Mouse (Mus musculus): ENCODE measurements around the gene Dab1. TPM values are rescaled to one million over a fixed set of nuclear protein-coding genes. Genes with fewer than 3 reads are reported as not detected.

Dab1 gene
- polyA plus RNA-seq, 1 experiment from 2014 or later = 114 TPM

DNA sequence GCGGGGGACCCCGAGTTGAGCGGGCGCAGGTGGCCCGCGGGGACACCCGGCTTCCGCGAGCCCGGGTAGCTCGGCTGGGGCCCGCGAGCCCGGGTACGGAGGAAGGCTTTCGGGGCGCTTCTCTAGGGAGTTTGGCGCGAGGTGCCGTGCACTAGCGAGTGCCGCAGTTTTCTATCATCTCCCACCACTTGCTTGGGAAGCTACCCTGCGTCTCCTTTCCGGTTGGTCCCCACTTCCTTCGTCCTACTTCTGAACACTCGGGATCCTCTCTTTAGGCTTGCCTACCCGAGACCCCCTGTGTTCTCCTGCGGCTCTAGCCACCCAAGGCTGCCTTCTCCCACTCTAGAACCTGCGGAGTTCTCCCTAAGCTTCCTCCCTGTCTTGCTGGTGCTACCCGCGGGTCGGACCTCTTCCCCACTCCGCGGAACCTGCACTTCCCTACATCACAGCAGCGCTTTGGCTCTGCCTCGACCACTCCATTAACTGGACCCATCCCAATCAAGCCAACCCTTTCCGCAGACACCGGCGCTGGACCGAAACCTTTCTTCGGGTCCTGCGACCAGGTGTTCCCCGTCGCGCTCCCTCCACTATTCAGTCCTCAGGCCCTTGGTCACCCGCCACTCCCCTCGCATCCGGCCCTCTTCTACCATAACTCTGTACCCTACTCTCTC, 748.7 kb downstream of the Dab1 start:
- peak overlapping the region; percentile 81 for H3K4me2 ChIP-seq (replicated peaks)
- H3K4me1 ChIP-seq (replicated peaks) = peaks cover 27% of the 10 kb centered on the region
- H3K27ac ChIP-seq = peak overlapping the region; percentile 95
- under 1% methylated on average over 48 of the region's 48 CpGs for WGBS
- peaks cover 11% of the 10 kb centered on the region; the same call in 1 of the 2 replicates for H3K27me3 ChIP-seq
- no peaks in the 10 kb centered on the region for H3K9me3 ChIP-seq
- H3K9ac ChIP-seq (replicated peaks) = peak overlapping the region; percentile 91
- peak overlapping the region; percentile 79 for H3K4me3 ChIP-seq (replicated peaks)
- peak; percentile 27 for ATAC-seq
- no peaks in the 10 kb centered on the region for H3K36me3 ChIP-seq

DNA sequence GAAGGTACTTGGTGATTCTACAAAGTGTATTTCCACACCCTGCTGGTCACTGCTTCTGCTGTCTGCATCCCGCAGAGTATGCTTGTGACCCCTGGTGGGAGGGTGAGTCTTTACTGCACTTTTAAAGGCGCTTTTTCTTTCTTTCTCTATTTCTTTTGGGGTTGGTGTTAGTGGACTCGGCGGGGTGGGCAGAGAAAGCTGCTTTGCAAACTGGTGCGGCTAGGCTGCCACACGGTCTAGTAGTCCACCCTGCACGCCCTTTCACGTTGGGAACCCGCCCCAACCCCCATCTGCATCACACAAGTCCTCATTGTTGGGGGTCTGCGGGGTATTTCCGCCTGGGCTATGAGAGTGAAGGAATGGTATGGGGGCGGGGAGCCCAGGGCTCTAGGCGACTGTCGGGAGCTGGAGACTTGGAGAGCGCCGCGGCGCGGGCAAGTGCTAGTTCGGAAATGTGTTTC, 749.4 kb downstream of the Dab1 start:
- peak overlapping the region; percentile 81 for H3K4me2 ChIP-seq (replicated peaks)
- no peaks in the 10 kb centered on the region for H3K9me3 ChIP-seq
- peaks cover 27% of the 10 kb centered on the region for H3K4me1 ChIP-seq (replicated peaks)
- peak overlapping the region; percentile 79 for H3K4me3 ChIP-seq (replicated peaks)
- WGBS = 0% methylated on average over 20 of the region's 20 CpGs
- peak; percentile 68 for ATAC-seq
- no peaks in the 10 kb centered on the region for H3K36me3 ChIP-seq
- peak overlapping the region; percentile 95 for H3K27ac ChIP-seq
- H3K9ac ChIP-seq (replicated peaks) = peak overlapping the region; percentile 91
- H3K27me3 ChIP-seq = peaks cover 11% of the 10 kb centered on the region; the same call in 1 of the 2 replicates

DNA sequence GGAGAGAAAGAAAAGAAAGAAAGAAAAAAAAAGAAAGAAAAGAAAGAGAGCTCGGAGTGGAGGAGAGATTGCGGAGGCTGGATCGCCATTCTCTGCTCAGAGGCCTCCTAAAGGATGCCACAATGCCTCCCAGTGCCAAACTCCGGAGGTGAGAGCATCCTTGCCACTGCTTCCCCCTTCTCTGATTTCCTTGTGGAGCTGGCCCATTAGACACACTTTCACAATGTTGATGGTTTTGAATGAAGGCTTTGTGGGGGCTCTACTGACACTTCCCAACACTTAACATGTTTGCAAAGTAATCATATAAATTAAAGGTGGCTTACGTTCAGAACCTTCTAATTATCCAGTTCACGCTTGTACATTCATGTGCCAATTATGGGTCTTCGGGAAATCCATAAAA, 749.9 kb downstream of the Dab1 start:
- H3K27me3 ChIP-seq = peaks cover 11% of the 10 kb centered on the region; the same call in 1 of the 2 replicates
- peak overlapping the region; percentile 95 for H3K27ac ChIP-seq
- peak overlapping the region; percentile 81 for H3K4me2 ChIP-seq (replicated peaks)
- no peaks in the 10 kb centered on the region for H3K36me3 ChIP-seq
- H3K4me1 ChIP-seq (replicated peaks) = peaks cover 27% of the 10 kb centered on the region
- H3K4me3 ChIP-seq (replicated peaks) = peak overlapping the region; percentile 79
- H3K9me3 ChIP-seq = no peaks in the 10 kb centered on the region
- WGBS = 9% methylated on average over 7 of the region's 7 CpGs
- H3K9ac ChIP-seq (replicated peaks) = peak overlapping the region; percentile 91
- ATAC-seq = no peak

DNA sequence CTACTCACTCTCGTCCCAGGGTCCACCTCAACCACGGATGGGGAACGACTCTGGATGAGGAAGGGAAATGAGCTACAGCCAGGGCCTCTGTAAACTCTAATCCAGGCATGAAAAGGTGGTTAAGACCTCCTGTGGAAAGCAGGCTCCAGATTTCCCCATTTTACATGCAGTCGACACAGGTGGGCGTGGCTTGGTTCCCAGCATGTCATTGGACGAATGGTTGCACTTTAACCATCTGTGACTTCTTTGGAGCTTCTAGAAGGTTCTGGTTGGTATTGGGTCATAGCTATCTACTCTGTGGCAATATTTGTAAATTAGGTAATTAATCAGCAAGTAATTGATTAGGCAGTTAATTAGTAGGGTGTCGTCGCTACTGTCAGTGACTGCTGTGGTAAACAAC, 752.0 kb downstream of the Dab1 start:
- no peaks in the 10 kb centered on the region for H3K9me3 ChIP-seq
- no peak for ATAC-seq
- WGBS = 80% methylated on average over 8 of the region's 8 CpGs

DNA sequence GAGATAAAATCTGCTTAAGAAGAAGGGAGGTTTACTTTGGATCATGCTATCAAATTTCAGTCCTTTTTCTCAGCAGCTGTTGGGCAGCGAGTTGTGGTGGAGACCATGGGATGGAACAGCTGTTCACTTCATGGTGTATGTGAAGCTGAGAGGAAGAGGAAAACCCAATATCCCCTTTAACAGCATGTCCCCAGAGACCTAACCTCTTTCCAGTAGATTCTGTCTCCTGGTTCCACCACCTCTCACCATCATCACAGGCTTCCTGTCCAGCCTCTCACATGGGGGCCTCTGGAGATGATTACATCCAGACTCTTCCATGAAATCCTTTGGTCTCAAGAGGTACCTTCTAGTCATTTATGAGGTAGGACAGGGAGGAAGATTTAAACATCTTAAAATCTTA, 755.0 kb downstream of the Dab1 start:
- no peak overlapping the region for H3K4me2 ChIP-seq (replicated peaks)
- 82% methylated on average over 1 of the region's 1 CpGs for WGBS
- H3K9me3 ChIP-seq = no peaks in the 10 kb centered on the region
- H3K9ac ChIP-seq (replicated peaks) = no peak overlapping the region
- no peaks in the 10 kb centered on the region for H3K36me3 ChIP-seq
- H3K4me3 ChIP-seq (replicated peaks) = no peak overlapping the region
- ATAC-seq = no peak
- no peak overlapping the region for H3K27ac ChIP-seq
- no peaks in the 10 kb centered on the region for H3K27me3 ChIP-seq
- H3K4me1 ChIP-seq (replicated peaks) = peaks cover 10% of the 10 kb centered on the region

More for the DNA sequence above, 752.0 kb downstream of the Dab1 start:
- no peaks in the 10 kb centered on the region for H3K27me3 ChIP-seq
- no peaks in the 10 kb centered on the region for H3K36me3 ChIP-seq
- H3K9ac ChIP-seq (replicated peaks) = no peak overlapping the region
- no peak overlapping the region for H3K27ac ChIP-seq
- peaks cover 27% of the 10 kb centered on the region for H3K4me1 ChIP-seq (replicated peaks)
- no peak overlapping the region for H3K4me3 ChIP-seq (replicated peaks)
- H3K4me2 ChIP-seq (replicated peaks) = no peak overlapping the region

DNA sequence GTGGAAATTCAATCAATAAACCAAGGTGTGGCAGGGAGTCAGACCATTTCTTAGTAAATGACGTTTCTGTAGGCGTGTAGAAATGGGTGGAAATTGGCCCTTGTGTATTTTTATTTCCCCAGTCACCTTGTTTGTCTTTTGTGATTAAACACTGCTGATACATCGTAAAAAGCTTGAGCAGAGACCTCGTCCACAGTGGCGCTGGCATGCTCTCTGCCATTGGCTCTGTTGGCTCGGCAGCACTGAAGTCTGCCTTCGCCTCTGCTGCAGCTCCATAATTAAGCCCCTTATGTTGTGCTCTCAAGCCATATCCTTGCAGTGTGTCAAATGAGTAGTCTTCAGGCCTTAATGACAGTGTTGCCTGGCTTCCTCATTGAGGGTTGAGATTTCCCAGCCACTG, 765.5 kb downstream of the Dab1 start:
- Histone ChIP-seq H3K4me3 (replicated peaks) (no peak overlapping the region), H3K4me2 (replicated peaks) (no peak overlapping the region), H3K9ac (replicated peaks) (no peak overlapping the region), H3K4me1 (replicated peaks) (peaks cover 24% of the 10 kb centered on the region), H3K27ac (peak overlapping the region; percentile 5; the same call in 1 of the 2 replicates), H3K27me3 (no peaks in the 10 kb centered on the region), H3K36me3 (0 out of 2 replicates have a peak, but pooled peaks cover 7% of the 10 kb centered on the region), H3K9me3 (no peaks in the 10 kb centered on the region)
- WGBS = 46% methylated on average over 7 of the region's 7 CpGs
- ATAC-seq = no peak

DNA sequence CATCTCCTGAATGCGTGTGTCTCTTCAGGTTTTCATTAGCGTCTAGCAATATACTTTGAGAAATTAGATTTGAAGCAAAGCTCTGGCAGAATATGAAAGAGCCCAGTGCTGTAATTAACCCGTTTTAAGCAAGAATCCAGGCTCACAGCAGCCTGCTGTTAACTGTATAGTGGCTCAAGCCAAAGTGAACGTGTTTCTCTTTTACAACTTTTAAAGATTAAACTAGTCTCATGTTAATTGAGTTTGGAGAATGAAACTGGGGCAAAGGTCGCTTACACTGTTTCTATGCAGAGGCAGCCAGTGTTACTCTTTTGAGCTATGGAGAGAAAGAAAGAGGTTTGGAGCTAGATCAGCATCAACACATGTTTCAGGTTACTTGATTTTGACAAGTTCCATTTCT, 766.1 kb downstream of the Dab1 start:
- Histone ChIP-seq H3K9ac (replicated peaks) (no peak overlapping the region), H3K4me2 (replicated peaks) (no peak overlapping the region), H3K27me3 (no peaks in the 10 kb centered on the region), H3K9me3 (no peaks in the 10 kb centered on the region), H3K4me1 (replicated peaks) (peaks cover 24% of the 10 kb centered on the region), H3K4me3 (replicated peaks) (no peak overlapping the region), H3K27ac (no peak overlapping the region), H3K36me3 (0 out of 2 replicates have a peak, but pooled peaks cover 7% of the 10 kb centered on the region)
- 26% methylated on average over 5 of the region's 5 CpGs for WGBS
- ATAC-seq = no peak

DNA sequence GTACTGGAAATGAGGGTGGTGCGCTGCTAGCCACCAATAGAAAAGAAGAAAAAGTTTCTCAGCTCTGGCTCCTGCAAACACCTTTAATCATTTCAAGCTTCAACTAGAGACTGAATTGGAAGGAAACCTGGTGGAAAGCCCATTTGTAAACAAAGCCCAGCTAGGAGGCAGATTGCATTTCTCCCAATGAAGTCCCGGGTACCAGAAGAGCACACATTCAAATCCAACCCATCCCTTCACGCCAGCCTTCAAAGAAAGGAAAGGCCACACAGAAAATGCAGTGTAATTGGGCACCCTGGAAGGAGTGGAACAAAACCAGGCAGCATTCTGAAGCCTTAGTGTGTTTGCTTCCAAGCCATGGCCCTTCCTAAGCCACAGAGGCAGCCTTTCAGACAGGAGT, 776.4 kb downstream of the Dab1 start:
- H3K27me3 ChIP-seq = no peaks in the 10 kb centered on the region
- 63% methylated on average over 3 of the region's 3 CpGs for WGBS
- no peak overlapping the region for H3K4me2 ChIP-seq (replicated peaks)
- no peak overlapping the region for H3K9ac ChIP-seq (replicated peaks)
- no peak overlapping the region for H3K27ac ChIP-seq
- ATAC-seq = no peak
- no peaks in the 10 kb centered on the region for H3K9me3 ChIP-seq
- H3K4me3 ChIP-seq (replicated peaks) = no peak overlapping the region
- peaks cover 23% of the 10 kb centered on the region for H3K4me1 ChIP-seq (replicated peaks)
- no peaks in the 10 kb centered on the region for H3K36me3 ChIP-seq

DNA sequence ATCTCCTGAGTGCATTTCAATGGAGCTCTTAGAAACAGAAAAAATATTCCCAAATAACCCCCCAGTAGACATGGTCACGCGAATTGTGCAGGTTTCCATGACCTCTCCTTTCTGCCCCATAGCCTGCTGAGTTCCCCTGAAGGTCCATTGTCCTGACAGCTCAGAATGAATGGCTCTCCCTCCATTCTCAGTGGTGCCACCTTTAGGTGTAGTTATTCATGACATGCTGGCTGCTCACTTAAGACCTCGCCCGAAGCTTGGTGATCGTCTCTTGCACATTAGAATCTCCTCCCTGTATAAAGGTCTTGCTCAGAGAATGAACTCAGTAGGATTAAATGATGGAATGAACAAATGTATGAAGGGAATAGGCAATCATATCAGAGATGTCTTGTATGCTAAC, 776.9 kb downstream of the Dab1 start:
- Histone ChIP-seq H3K36me3 (no peaks in the 10 kb centered on the region), H3K9ac (replicated peaks) (no peak overlapping the region), H3K9me3 (no peaks in the 10 kb centered on the region), H3K4me3 (replicated peaks) (no peak overlapping the region), H3K4me1 (replicated peaks) (peaks cover 24% of the 10 kb centered on the region), H3K27me3 (no peaks in the 10 kb centered on the region), H3K4me2 (replicated peaks) (no peak overlapping the region), H3K27ac (no peak overlapping the region)
- no peak for ATAC-seq
- WGBS = 89% methylated on average over 5 of the region's 5 CpGs

DNA sequence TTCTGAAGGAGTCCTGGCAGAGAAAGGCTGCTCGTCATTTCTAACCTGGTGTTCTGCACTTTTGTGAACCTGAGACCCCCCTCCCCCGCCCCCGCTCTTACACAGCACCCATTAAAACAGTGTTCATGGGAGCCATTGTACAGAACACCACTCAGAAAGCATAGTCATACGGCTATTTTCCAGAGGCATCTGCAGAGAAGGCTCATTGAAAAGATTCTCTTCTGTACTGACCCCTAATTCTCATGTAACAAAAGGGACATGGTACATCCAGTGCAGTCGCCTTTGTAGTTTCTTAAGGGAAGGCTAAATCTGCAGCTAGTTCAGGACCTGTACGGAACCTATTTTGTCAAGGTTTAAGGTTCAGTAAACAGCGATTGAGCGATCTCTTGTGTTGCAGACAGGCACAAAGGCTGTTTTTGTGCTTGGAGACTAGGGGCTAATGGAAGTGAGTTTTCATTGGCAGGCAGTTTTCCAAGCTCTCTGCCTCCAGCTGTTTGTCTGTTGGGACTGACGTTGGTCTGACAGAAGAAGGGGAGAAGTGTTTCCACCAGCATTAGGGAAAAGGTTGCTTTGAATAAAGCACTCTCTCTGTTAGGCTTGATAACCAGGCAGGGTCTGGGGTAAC, 780.1 kb downstream of the Dab1 start:
- Histone ChIP-seq H3K27ac (peak overlapping the region; percentile 56), H3K27me3 (no peaks in the 10 kb centered on the region), H3K4me1 (replicated peaks) (peaks cover 24% of the 10 kb centered on the region), H3K9ac (replicated peaks) (no peak overlapping the region), H3K36me3 (no peaks in the 10 kb centered on the region), H3K9me3 (no peaks in the 10 kb centered on the region), H3K4me3 (replicated peaks) (no peak overlapping the region), H3K4me2 (replicated peaks) (peak overlapping the region; percentile 32; the same call in 1 of the 2 replicates)
- 20% methylated on average over 9 of the region's 9 CpGs for WGBS
- 0 out of 2 replicates have a peak, but pooled peaks have one; percentile 34 for ATAC-seq

DNA sequence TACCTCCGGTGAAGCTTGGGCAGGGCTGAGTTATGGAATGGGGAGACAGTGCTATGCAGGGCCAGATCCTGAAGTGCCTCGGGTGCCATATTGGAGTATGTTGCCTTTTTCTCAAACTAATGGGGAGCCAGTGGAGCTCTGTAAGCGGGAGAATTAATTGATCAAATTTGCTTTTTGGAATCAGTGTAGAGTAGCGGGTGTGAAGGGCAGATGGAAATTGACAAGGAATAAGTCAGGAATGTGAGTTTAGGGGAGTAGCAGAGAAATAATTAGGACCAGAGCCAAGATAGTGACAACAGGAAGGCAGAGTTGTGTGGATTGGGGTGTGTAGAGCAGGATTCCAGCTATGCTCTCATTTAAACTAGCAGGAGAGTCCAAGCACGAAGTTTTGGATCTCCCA, 784.9 kb downstream of the Dab1 start:
- H3K4me2 ChIP-seq (replicated peaks) = no peak overlapping the region
- 88% methylated on average over 5 of the region's 5 CpGs for WGBS
- ATAC-seq = no peak
- no peak overlapping the region for H3K4me3 ChIP-seq (replicated peaks)
- no peak overlapping the region for H3K9ac ChIP-seq (replicated peaks)
- no peaks in the 10 kb centered on the region for H3K9me3 ChIP-seq
- H3K27ac ChIP-seq = no peak overlapping the region
- H3K36me3 ChIP-seq = no peaks in the 10 kb centered on the region
- no peaks in the 10 kb centered on the region for H3K27me3 ChIP-seq
- H3K4me1 ChIP-seq (replicated peaks) = peaks cover 16% of the 10 kb centered on the region

DNA sequence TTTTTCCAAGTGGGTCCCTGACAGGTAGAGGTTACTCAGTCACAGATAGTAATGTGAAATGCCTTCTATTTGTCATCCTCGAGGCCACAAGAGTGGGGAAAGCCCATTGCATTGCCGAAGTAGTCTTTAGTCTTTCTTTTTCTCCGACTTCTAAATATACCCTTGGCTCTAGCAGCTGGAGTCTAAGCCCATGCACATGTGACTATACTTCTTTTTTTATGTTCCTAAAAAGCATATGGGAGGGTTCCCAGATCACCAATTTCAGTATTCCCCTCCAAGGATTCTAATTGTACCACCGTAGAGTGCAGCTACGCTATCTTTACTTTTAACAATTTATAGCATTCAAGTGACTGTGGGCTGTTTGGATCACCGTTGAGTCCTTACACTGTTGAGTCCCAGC, 791.8 kb downstream of the Dab1 start:
- Histone ChIP-seq H3K4me3 (replicated peaks) (no peak overlapping the region), H3K9me3 (no peaks in the 10 kb centered on the region), H3K4me1 (replicated peaks) (peaks cover 7% of the 10 kb centered on the region; the same call in 1 of the 2 replicates), H3K27ac (no peak overlapping the region), H3K4me2 (replicated peaks) (no peak overlapping the region), H3K36me3 (no peaks in the 10 kb centered on the region), H3K27me3 (no peaks in the 10 kb centered on the region), H3K9ac (replicated peaks) (no peak overlapping the region)
- 93% methylated on average over 6 of the region's 6 CpGs for WGBS
- no peak for ATAC-seq
